Mouse (Mus musculus): ENCODE results near the gene Gm20388. TPM values are rescaled to one million over a fixed set of nuclear protein-coding genes. Genes with fewer than 3 reads are reported as not detected.

The Gm20388 gene
- polyA plus RNA-seq, 1 experiment from 2014 or later, result 4.4 TPM

DNA sequence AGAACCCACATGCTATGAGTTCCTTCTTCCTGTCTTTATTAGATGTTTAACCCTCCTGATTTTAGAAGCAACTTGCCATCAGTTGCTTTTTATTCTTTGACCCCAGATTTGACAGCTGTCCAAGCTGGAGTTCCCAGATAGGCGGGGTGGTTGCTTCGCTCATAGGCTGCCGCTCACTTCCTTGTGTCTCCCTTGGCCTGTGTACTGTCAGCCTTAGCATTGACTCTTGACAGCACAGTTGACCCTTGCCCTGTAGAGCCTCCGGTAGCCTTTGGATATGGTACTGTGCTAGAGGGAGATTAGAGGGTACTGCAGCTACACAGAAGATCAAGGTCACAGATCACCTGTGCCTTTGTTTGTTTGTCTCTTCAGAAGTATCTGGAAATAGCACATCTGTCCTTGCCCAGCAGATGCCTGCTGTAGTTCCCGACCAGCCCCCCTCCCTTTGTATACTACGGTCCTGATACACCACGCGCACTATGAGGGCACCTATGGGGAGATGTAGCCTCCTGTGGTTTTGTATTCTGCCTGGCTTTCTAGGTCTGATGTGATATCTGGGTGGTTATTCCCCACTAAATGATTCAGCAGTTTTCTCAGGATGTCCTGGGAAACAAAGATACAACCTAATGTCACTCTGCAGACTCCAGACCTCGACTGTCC, 2494.6 kb downstream of the Gm20388 start:
- no peak overlapping the region for H3K4me3 ChIP-seq (replicated peaks)
- no peak overlapping the region for H3K9ac ChIP-seq (replicated peaks)
- no peaks in the 10 kb centered on the region for H3K4me1 ChIP-seq (replicated peaks)
- no peaks in the 10 kb centered on the region for H3K27me3 ChIP-seq
- peaks cover 98% of the 10 kb centered on the region for H3K36me3 ChIP-seq
- no peaks in the 10 kb centered on the region for H3K9me3 ChIP-seq
- 98% methylated on average over 9 of the region's 9 CpGs for WGBS
- no peak for ATAC-seq
- H3K27ac ChIP-seq, result no peak overlapping the region
- H3K4me2 ChIP-seq (replicated peaks), result no peak overlapping the region

DNA sequence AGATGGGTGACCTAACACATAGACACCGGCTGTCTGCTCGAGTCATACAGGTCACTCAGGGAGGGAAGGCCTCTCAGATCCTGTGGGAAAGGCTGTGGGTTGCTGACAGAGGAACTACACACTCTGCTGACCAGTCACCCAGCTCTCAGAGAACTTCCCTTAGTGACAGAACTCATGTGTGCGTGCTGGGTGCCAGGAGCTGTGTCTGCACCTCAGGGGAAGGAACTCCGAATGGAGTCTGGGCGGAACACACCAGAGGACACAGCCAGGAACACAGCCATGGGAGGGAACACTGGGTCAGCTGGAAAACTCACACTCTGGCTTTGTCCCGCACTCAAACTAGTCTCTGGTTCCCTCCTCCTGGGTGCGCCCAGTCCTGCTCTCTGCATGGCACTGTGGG, 2497.0 kb downstream of the Gm20388 start:
- no peak overlapping the region for H3K27ac ChIP-seq
- H3K27me3 ChIP-seq, result no peaks in the 10 kb centered on the region
- H3K36me3 ChIP-seq, result peaks cover 98% of the 10 kb centered on the region
- H3K4me1 ChIP-seq (replicated peaks), result no peaks in the 10 kb centered on the region
- no peak overlapping the region for H3K9ac ChIP-seq (replicated peaks)
- no peak overlapping the region for H3K4me3 ChIP-seq (replicated peaks)
- no peak overlapping the region for H3K4me2 ChIP-seq (replicated peaks)
- ATAC-seq, result no peak
- 95% methylated on average over 7 of the region's 7 CpGs for WGBS
- no peaks in the 10 kb centered on the region for H3K9me3 ChIP-seq

DNA sequence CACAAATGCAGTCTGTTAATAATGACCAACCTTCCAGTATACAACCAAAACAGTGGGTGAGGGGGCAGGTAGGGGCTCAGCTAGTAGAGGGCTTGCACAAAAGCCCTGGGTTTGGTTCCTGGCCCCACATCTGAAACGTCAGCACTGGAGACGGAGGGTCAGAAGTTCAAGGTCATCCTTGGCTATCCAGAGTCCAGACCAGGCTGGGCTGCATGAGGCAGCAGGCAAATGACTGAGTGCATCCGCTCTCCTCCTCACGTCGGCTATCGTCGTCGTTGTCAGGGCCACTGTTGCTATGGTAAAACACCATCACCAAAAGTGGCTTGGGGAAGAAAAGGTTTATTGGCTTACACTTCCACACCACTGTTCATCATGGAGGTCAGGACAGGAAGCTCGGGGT, 2503.7 kb downstream of the Gm20388 start:
- WGBS, result 84% methylated on average over 9 of the region's 9 CpGs
- Histone ChIP-seq H3K9me3 (no peaks in the 10 kb centered on the region), H3K4me3 (replicated peaks) (no peak overlapping the region), H3K36me3 (peaks cover 98% of the 10 kb centered on the region), H3K4me2 (replicated peaks) (no peak overlapping the region), H3K9ac (replicated peaks) (no peak overlapping the region), H3K27me3 (no peaks in the 10 kb centered on the region), H3K27ac (no peak overlapping the region), H3K4me1 (replicated peaks) (no peaks in the 10 kb centered on the region)
- no peak for ATAC-seq

DNA sequence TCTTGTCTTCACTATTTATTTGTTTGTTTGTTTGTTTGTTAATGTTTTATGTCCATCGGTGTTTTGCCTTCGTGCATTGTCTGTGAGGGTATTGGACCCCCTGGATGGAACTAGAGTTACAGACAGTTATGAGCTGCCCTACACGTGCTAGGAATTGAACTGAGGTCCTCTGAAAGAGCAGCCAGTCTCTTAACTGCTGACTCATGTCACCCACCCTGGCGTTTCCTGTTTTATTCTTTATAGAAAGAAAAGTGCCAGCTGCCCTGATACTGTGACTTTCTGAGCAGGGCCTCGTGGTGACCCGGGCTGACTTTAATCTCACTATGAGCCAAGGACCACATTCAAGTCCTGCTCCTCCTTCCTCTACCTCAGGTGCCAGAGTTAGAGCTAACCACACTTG, 2504.9 kb downstream of the Gm20388 start:
- Histone ChIP-seq H3K9me3 (no peaks in the 10 kb centered on the region), H3K9ac (replicated peaks) (no peak overlapping the region), H3K4me2 (replicated peaks) (no peak overlapping the region), H3K4me3 (replicated peaks) (no peak overlapping the region), H3K27me3 (no peaks in the 10 kb centered on the region), H3K36me3 (peaks cover 87% of the 10 kb centered on the region), H3K4me1 (replicated peaks) (no peaks in the 10 kb centered on the region), H3K27ac (no peak overlapping the region)
- no peak for ATAC-seq
- 96% methylated on average over 6 of the region's 6 CpGs for WGBS

DNA sequence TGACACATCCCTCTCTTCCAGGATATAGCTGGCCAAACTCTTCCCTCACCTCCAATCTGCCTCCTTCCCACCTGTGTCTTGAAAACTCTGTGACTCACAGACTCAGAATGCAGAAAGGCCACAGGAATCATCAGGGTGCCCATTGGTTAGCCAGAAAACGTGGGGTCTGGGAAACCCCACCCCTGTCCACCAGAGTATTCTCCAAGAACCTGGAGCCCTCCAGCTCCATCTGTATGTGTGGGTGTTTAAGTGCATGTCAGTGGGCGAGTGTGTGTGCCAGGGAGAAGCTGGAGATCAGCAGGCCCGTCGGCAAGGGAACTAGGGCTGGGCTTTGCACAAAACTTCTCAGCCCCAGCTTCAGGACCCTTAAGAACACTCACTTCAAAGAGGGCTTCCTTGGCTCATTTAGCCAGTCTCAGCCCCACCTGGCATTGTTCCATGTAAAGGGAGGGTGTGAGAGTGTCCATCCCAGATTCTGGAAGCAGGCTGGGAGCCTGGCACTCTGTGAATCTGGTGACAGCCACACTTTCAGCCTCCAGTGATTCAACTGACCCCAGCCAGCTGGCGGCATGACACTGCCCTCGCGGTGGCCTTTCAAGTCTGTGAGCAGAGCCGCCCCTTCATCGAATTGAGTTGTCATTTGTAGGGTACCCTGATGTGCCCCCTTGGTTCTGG, 2509.4 kb downstream of the Gm20388 start:
- H3K27me3 ChIP-seq, result no peaks in the 10 kb centered on the region
- ATAC-seq, result no peak
- no peaks in the 10 kb centered on the region for H3K9me3 ChIP-seq
- H3K9ac ChIP-seq (replicated peaks), result no peak overlapping the region
- WGBS, result 61% methylated on average over 9 of the region's 9 CpGs
- H3K36me3 ChIP-seq, result peaks cover 42% of the 10 kb centered on the region
- no peaks in the 10 kb centered on the region for H3K4me1 ChIP-seq (replicated peaks)
- no peak overlapping the region for H3K4me2 ChIP-seq (replicated peaks)
- H3K4me3 ChIP-seq (replicated peaks), result no peak overlapping the region
- H3K27ac ChIP-seq, result no peak overlapping the region

DNA sequence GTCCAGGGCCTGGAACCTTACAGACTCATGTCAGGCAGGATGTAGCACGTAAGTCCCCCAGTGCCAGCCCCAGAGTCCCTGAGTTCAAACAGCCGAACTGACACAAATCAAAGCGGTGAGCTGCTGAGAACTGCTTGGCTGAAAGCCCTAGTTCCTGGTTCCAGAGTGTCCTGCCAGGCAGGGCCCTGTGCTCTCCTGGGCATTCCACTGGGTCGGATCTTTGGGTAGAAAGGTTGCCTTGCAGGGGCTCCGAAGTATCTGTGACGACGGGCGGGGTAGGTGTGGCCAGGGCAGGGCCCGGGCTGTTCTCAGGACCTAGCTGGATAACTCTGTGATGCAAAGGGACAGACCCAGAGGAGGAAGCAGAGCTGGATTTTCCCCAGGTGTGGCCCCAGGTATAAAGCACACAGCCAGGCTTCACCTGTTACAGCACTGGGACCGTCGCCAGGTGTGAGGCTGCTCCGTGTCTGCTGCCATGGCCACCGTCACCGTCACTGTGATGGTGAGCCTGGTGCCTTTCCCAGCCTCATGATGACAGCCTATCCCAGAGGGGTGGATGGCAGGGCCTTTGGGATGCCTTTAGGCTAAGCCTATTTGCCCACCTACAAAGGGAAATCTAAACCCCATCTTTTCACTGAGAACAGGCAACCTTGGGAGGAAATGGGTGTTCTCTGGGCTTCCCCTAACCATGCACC, 2510.9 kb downstream of the Gm20388 start, which contains the start of gene Il17c:
Il17c (plus strand) TSS at position 645 of the 695 bp plus-strand sequence.
- ATAC-seq, result no peak
- H3K9ac ChIP-seq (replicated peaks), result no peak within 1 kb of the TSS
- 87% methylated on average over 14 of the region's 14 CpGs for WGBS
- H3K4me2 ChIP-seq (replicated peaks), result no peak within 1 kb of the TSS
- no peaks in the 10 kb centered on the region for H3K4me1 ChIP-seq (replicated peaks)
- peaks cover 27% of the 10 kb centered on the region for H3K36me3 ChIP-seq
- H3K9me3 ChIP-seq, result no peaks in the 10 kb centered on the region
- no peaks in the 10 kb centered on the region for H3K27me3 ChIP-seq
- H3K27ac ChIP-seq, result no peak within 1 kb of the TSS
- H3K4me3 ChIP-seq (replicated peaks), result no peak within 1 kb of the TSS

DNA sequence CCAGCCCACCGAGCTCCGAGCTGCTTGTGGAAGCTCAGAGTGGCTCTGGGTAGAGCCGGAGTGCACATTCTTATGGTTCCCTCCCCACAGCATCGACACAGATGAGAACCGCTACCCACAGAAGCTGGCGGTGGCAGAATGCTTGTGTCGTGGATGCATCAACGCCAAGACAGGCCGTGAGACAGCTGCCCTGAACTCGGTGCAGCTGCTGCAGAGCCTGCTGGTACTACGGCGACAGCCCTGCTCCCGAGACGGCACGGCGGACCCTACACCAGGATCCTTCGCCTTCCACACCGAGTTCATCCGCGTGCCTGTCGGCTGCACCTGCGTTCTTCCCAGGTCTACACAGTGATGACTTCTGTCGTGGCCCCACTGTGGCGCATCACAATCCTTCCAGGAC, 2512.6 kb downstream of the Gm20388 start:
- peaks cover 12% of the 10 kb centered on the region for H3K36me3 ChIP-seq
- no peak overlapping the region for H3K9ac ChIP-seq (replicated peaks)
- 90% methylated on average over 24 of the region's 24 CpGs for WGBS
- H3K4me2 ChIP-seq (replicated peaks), result no peak overlapping the region
- no peak overlapping the region for H3K4me3 ChIP-seq (replicated peaks)
- no peaks in the 10 kb centered on the region for H3K27me3 ChIP-seq
- H3K9me3 ChIP-seq, result no peaks in the 10 kb centered on the region
- H3K27ac ChIP-seq, result no peak overlapping the region
- ATAC-seq, result no peak
- no peaks in the 10 kb centered on the region for H3K4me1 ChIP-seq (replicated peaks)

DNA sequence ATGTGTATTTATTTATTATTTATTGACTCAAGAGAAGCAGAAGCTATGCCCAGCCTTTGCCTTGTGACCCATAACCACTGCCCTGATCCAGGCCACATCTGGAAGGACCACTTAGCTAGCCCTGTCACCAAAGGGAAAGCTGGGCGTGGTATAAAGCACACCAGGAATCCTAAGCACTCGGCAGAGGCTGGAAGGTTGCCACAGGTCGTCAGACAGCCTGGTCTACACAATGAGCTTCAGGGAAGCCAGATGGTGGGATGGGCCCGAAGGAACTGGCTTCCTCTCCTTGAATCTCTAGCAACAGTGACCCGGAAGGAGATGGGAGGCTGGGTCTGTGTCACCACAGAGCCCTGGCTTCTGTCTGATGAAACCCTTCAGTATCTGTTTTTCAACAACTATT, 2513.0 kb downstream of the Gm20388 start:
- WGBS, result 58% methylated on average over 5 of the region's 5 CpGs
- H3K4me3 ChIP-seq (replicated peaks), result no peak overlapping the region
- no peak overlapping the region for H3K4me2 ChIP-seq (replicated peaks)
- H3K4me1 ChIP-seq (replicated peaks), result no peaks in the 10 kb centered on the region
- no peak overlapping the region for H3K27ac ChIP-seq
- peaks cover 7% of the 10 kb centered on the region for H3K36me3 ChIP-seq
- no peak overlapping the region for H3K9ac ChIP-seq (replicated peaks)
- no peaks in the 10 kb centered on the region for H3K27me3 ChIP-seq
- H3K9me3 ChIP-seq, result no peaks in the 10 kb centered on the region
- ATAC-seq, result no peak

DNA sequence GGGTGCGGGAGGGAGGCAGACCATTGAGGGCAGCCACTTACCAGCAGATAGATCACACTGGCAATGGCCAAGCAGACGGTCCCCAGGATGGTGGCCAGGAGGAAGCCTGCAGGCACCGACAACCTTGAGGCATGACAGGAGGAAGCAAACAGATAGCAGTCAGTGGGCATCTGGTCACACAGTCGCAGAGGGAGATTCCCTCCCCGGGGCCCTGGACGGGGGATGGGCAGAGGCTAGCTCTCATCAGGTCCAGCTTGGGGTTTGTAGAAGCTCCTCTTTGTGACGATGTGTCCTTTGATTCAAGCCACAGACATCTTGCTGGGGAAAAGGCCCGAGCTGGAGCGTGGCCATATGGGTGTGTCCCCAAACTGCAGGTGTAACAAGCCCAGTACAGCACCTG, 2515.5 kb downstream of the Gm20388 start:
- ATAC-seq, result no peak
- Histone ChIP-seq H3K27me3 (no peaks in the 10 kb centered on the region), H3K9ac (replicated peaks) (no peak overlapping the region), H3K27ac (no peak overlapping the region), H3K4me2 (replicated peaks) (no peak overlapping the region), H3K9me3 (no peaks in the 10 kb centered on the region), H3K4me1 (replicated peaks) (no peaks in the 10 kb centered on the region), H3K4me3 (replicated peaks) (no peak overlapping the region), H3K36me3 (no peaks in the 10 kb centered on the region)
- WGBS, result 83% methylated on average over 9 of the region's 9 CpGs

DNA sequence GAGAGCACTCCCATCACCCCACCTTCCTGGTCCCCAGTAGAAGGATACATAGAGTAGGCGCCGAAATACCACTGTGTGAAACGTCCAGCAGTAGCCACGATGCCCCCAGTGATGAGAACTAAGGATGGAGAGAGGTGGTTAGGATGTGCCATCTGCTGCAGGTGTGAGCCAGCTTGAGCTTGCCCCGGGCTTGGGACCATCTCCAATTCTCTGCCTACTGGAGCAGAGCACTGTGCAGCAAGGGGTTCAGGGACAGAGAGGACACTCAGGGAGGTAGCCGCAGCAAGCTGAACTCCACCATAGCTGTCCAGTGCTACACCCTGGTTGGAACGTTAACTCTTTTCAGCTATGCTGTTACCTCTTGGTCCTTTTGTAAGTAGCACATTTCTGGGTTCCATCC, 2517.0 kb downstream of the Gm20388 start:
- no peak overlapping the region for H3K9ac ChIP-seq (replicated peaks)
- H3K4me3 ChIP-seq (replicated peaks), result no peak overlapping the region
- no peaks in the 10 kb centered on the region for H3K36me3 ChIP-seq
- 0 out of 2 replicates have a peak, but pooled peaks cover 3% of the 10 kb centered on the region for H3K27me3 ChIP-seq
- no peak overlapping the region for H3K27ac ChIP-seq
- 88% methylated on average over 7 of the region's 7 CpGs for WGBS
- no peak for ATAC-seq
- no peaks in the 10 kb centered on the region for H3K9me3 ChIP-seq
- H3K4me2 ChIP-seq (replicated peaks), result no peak overlapping the region
- peaks cover 10% of the 10 kb centered on the region for H3K4me1 ChIP-seq (replicated peaks)

DNA sequence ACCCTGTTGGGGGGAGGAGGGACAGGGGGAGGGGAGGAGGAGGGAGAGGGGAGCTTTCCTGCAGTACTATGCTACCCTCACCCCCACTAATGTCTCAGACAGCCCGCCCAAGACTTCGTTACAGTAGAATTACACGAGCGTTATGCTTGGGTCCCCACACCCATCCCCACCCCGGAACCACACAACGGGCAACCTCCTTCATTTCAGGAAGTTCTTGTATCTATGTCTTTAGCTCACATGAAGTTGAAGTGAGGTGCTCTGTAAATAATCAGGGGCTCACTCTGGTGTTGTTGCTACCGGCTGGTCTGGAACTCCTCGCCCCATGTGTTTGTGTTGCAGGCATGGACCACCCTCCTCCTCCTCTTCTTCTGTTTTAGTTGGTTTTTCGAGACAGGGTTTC, 2517.5 kb downstream of the Gm20388 start:
- Histone ChIP-seq H3K4me3 (replicated peaks) (no peak overlapping the region), H3K4me2 (replicated peaks) (no peak overlapping the region), H3K27ac (no peak overlapping the region), H3K4me1 (replicated peaks) (peaks cover 16% of the 10 kb centered on the region), H3K9ac (replicated peaks) (no peak overlapping the region), H3K27me3 (0 out of 2 replicates have a peak, but pooled peaks cover 9% of the 10 kb centered on the region), H3K36me3 (peaks cover under 1% of the 10 kb centered on the region), H3K9me3 (no peaks in the 10 kb centered on the region)
- no peak for ATAC-seq
- 90% methylated on average over 9 of the region's 9 CpGs for WGBS

DNA sequence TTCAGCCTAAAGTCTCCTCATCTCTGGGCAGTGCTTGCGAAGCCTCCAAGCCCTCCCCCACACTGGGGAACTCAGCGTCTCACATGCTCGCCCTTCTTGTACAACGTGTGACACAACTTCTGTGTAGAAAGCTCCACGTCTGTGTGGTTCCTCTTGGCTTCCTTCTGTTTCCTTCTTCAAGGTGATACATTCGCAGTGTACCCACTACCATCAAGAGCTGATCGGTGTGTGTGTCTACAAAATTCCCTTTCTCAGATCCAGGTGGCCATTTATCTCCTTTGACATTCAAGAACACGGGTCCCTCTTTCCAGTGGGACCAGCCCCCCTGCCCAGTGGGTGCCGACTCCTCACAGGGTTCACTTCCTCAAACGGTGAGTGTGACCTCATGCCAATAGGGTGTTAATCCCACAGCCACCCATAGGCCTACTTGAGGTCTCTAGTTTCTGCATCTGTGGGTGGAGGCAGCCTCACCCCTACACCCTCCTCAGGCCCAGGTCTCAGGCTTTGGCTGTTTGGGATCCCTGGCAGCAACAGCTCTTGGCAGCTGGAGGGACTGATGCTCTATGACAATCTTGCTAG, 2519.5 kb downstream of the Gm20388 start:
- H3K27ac ChIP-seq, result no peak overlapping the region
- H3K4me2 ChIP-seq (replicated peaks), result no peak overlapping the region
- H3K4me3 ChIP-seq (replicated peaks), result no peak overlapping the region
- H3K4me1 ChIP-seq (replicated peaks), result peaks cover 17% of the 10 kb centered on the region
- peaks cover 21% of the 10 kb centered on the region for H3K36me3 ChIP-seq
- H3K9me3 ChIP-seq, result no peaks in the 10 kb centered on the region
- WGBS, result 83% methylated on average over 10 of the region's 10 CpGs
- 0 out of 2 replicates have a peak, but pooled peaks cover 10% of the 10 kb centered on the region for H3K27me3 ChIP-seq
- ATAC-seq, result no peak
- no peak overlapping the region for H3K9ac ChIP-seq (replicated peaks)

All from midbrain, embryonic 13.5 days (tissue).